Mouse (Mus musculus): ENCODE measurements around the gene Mga. TPM values are rescaled to one million over a fixed set of nuclear protein-coding genes. Genes with fewer than 3 reads are reported as not detected.

Mga gene
- total and polyA plus RNA-seq, 3 experiments, result 21.8 to 37.5 (median 30.1) TPM

DNA sequence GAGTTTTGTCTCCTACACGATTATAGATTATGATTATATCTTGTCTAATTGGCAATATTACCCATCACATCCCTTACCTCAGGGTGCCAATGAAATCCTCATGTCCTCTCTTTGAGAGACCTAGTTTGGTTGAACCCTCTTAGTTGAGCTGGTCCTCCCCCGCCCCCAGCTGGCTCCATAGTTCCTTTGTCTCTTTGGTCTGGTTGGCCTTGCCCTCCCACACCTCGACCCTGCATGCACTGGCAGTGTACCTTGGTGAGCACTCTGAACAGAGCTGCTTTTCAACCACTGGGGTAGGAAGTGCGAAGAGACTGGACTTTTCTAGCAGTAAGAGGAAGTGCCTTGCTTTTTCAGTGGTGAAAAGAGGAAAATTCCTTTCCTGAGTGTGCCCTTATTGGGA, 104.9 kb downstream of the Mga start:
- H3K4me3 ChIP-seq (replicated peaks in 1 of 3; ENCODE audit: low read depth in 2 of 3, low read length in 2 of 3, poor library complexity in 1 of 3), result no peak overlapping the region
- H3K4me2 ChIP-seq (ENCODE audit: insufficient read depth, low read depth, poor library complexity, severe bottlenecking), result no peak overlapping the region
- peaks cover 0 to 29% of the 10 kb centered on the region in 2 experiments for H3K36me3 ChIP-seq (replicated peaks in 1 of 2; ENCODE audit: control insufficient read depth in 1 of 2, insufficient read depth in 1 of 2, low read length in 1 of 2)
- peaks cover 10 to 18% of the 10 kb centered on the region in 2 experiments; a peak in 3 of 4 replicates for H3K4me1 ChIP-seq (ENCODE audit: control insufficient read depth in 1 of 2, insufficient read depth in 2 of 2)
- dilution Hi-C loops (cut with MboI; ENCODE audit: extremely low pct_ligation_motif_present, extremely low pct_unique_long_range_greater_than_20kb, low sequenced_read_pairs) (no loop called here), in situ Hi-C loops (cut with MboI; ENCODE audit: low pct_ligation_motif_present, low pct_unique_long_range_greater_than_20kb, low sequenced_read_pairs) (no loop called here)
- H3K27me3 ChIP-seq (replicated peaks), result no peaks in the 10 kb centered on the region
- no peak for TF ChIP-seq MAFK (IDR thresholded peaks at IDR 0.05; ENCODE audit: insufficient replicate concordance, low read length)
- no peak for TF ChIP-seq TBP (conservative IDR thresholded peaks at IDR 0.05; ENCODE audit: low read depth, low read length)
- TF ChIP-seq TCF12 (IDR thresholded peaks at IDR 0.05; ENCODE audit: low read depth, low read length), result no peak
- no peak for TF ChIP-seq KAT2A (IDR thresholded peaks at IDR 0.05; ENCODE audit: insufficient replicate concordance, low read length)
- no peak for TF ChIP-seq ZNF384 (IDR thresholded peaks at IDR 0.05; ENCODE audit: low read depth, low read length)
- no peak for TF ChIP-seq USF1 (IDR thresholded peaks at IDR 0.05; ENCODE audit: low read depth, low read length)
- TF ChIP-seq ZC3H11A (IDR thresholded peaks at IDR 0.05; ENCODE audit: low read depth, low read length), result no peak
- no peak for TF ChIP-seq JUN (IDR thresholded peaks at IDR 0.05; ENCODE audit: insufficient read depth, low read depth, low read length)
- TF ChIP-seq ZKSCAN1 (IDR thresholded peaks at IDR 0.05; ENCODE audit: borderline replicate concordance, low read depth, low read length), result no peak
- no peak for TF ChIP-seq POLR2A (IDR thresholded peaks at IDR 0.05; ENCODE audit: low read depth, low read length)
- no peak for TF ChIP-seq USF2 (conservative IDR thresholded peaks at IDR 0.05; ENCODE audit: low read depth, low read length)
- no peak for TF ChIP-seq JUND (conservative IDR thresholded peaks at IDR 0.05; ENCODE audit: low read depth, low read length)
- no peak overlapping the region for H3K27ac ChIP-seq (ENCODE audit: insufficient read depth, low read depth)
- H3K9me3 ChIP-seq (replicated peaks; ENCODE audit: low read length), result no peaks in the 10 kb centered on the region
- H3K9ac ChIP-seq (ENCODE audit: insufficient read depth, low read depth), result no peak overlapping the region
- no peaks in the 10 kb centered on the region for H3K79me2 ChIP-seq (replicated peaks; ENCODE audit: control insufficient read depth, extremely low read depth, insufficient read depth, poor library complexity, severe bottlenecking)
- DNase-seq (ENCODE audit: extremely low read depth), result no peak

DNA sequence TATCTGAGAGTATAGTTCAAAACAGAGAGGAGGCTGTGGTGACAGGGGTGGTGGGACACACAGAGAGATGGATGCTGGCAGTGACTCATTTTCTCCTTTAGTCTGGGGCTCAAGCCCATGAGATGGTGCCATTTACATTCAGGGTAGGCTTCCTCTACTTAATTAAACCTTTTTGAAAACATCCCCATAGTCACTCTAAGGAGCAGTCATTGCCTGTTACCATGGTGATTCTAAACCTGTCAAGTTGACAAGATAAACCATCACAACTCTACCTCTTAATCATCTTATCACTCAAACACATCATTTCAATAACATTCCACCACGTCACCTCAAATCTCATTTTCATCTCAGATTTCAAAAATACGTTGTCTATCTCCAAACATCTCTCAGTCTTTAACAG, 106.9 kb downstream of the Mga start:
- Histone ChIP-seq H3K27me3 (replicated peaks) (no peaks in the 10 kb centered on the region), H3K4me2 (ENCODE audit: insufficient read depth, low read depth, poor library complexity, severe bottlenecking) (no peak overlapping the region), H3K79me2 (replicated peaks; ENCODE audit: control insufficient read depth, extremely low read depth, insufficient read depth, poor library complexity, severe bottlenecking) (no peaks in the 10 kb centered on the region), H3K9ac (ENCODE audit: insufficient read depth, low read depth) (no peak overlapping the region), H3K9me3 (replicated peaks; ENCODE audit: low read length) (no peaks in the 10 kb centered on the region), H3K27ac (ENCODE audit: insufficient read depth, low read depth) (no peak overlapping the region), H3K4me1 (ENCODE audit: control insufficient read depth in 1 of 2, insufficient read depth in 2 of 2) (peaks cover 10 to 18% of the 10 kb centered on the region in 2 experiments; a peak in 3 of 4 replicates), H3K4me3 (replicated peaks in 1 of 3; ENCODE audit: low read depth in 2 of 3, low read length in 2 of 3, poor library complexity in 1 of 3) (no peak overlapping the region), H3K36me3 (replicated peaks in 1 of 2; ENCODE audit: control insufficient read depth in 1 of 2, insufficient read depth in 1 of 2, low read length in 1 of 2) (peaks cover 0 to 23% of the 10 kb centered on the region in 2 experiments)
- TF ChIP-seq E2F4 (IDR thresholded peaks at IDR 0.05; ENCODE audit: insufficient replicate concordance, low read depth, low read length) (no peak), CTCF (conservative IDR thresholded peaks at IDR 0.05 in 1 of 2, IDR thresholded peaks at IDR 0.05 in 1 of 2; ENCODE audit: low read depth in 2 of 2, low read length in 2 of 2) (no peak), MXI1 (IDR thresholded peaks at IDR 0.05; ENCODE audit: low read depth, low read length) (no peak), MAX (IDR thresholded peaks at IDR 0.05; ENCODE audit: low read length) (no peak), POLR2A (IDR thresholded peaks at IDR 0.05; ENCODE audit: low read depth, low read length) (no peak), RCOR1 (conservative IDR thresholded peaks at IDR 0.05; ENCODE audit: low read depth, low read length) (no peak), USF2 (conservative IDR thresholded peaks at IDR 0.05; ENCODE audit: low read depth, low read length) (no peak), MYC (IDR thresholded peaks at IDR 0.05; ENCODE audit: low read depth, low read length) (no peak)
- in situ Hi-C loops (cut with MboI; ENCODE audit: low pct_ligation_motif_present, low pct_unique_long_range_greater_than_20kb, low sequenced_read_pairs), result no loop called here
- DNase-seq (ENCODE audit: extremely low read depth), result no peak
- dilution Hi-C loops (cut with MboI; ENCODE audit: extremely low pct_ligation_motif_present, extremely low pct_unique_long_range_greater_than_20kb, low sequenced_read_pairs), result no loop called here
